In the genomic region with DNA sequence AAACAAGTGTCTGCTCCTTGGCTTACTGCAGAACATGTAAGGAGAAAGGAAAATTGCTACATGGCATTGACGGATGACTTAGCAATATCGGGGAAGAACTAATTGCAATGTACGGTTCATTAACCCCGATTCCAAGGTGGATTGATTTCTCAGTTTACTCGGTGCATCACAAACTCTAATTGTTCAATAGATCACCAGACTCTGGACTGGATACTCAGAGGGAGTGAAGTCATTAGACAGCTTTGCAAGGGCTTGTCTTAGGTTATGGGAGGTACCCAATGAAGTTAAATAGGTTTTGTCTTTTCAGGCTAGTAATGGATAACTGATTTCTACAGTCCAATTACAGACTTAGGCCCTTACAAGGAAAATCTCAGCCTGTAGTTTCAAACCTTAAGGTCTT, we compare ENCODE assay signal across 23 mouse cellular contexts. TPM values are rescaled to one million over a fixed set of nuclear protein-coding genes. Genes with fewer than 3 reads are reported as not detected.
"Had no signal": no experiment of that assay in that cellular context is flagged by ENCODE, and none has a peak within 500 bp of the region (broad histone marks: within the 10 kb centered on the region; RNA-seq: fewer than 3 reads in every experiment).

No protein-coding gene starts in this region.

- H3K27me3 ChIP-seq: limb, embryonic 12.5 days; limb, embryonic 15.5 days; midbrain, embryonic 12.5 days; midbrain, embryonic 15.5 days; neural tube, embryonic 12.5 days had no signal

- H3K27ac ChIP-seq: limb, embryonic 12.5 days; limb, embryonic 15.5 days; liver, embryonic 14.5 days; macrophage; midbrain, embryonic 12.5 days; midbrain, embryonic 15.5 days; neural tube, embryonic 12.5 days; neural tube, embryonic 15.5 days had no signal

- H3K9ac ChIP-seq: limb, embryonic 12.5 days; limb, embryonic 15.5 days; liver, embryonic 14.5 days; liver, postnatal 0 days; lung, embryonic 14.5 days; midbrain, embryonic 12.5 days; midbrain, embryonic 15.5 days; neural tube, embryonic 12.5 days; neural tube, embryonic 15.5 days had no signal

- H3K9me3 ChIP-seq: limb, embryonic 12.5 days; limb, embryonic 15.5 days; midbrain, embryonic 12.5 days; midbrain, embryonic 15.5 days; neural tube, embryonic 12.5 days; neural tube, embryonic 15.5 days had no signal

- DNase-seq: kidney, adult 9 months; kidney, postnatal 4 days; left cerebral cortex, postnatal 4 days; liver, postnatal 0 days; lung, embryonic 14.5 days; thymus, adult 18-20 months; thymus, postnatal 14 days; thymus, postnatal 4 days had no signal

- H3K36me3 ChIP-seq: limb, embryonic 12.5 days; limb, embryonic 15.5 days; midbrain, embryonic 12.5 days; midbrain, embryonic 15.5 days; neural tube, embryonic 12.5 days; neural tube, embryonic 15.5 days had no signal

- H3K4me1 ChIP-seq: limb, embryonic 15.5 days; midbrain, embryonic 12.5 days; midbrain, embryonic 15.5 days; neural tube, embryonic 12.5 days; neural tube, embryonic 15.5 days had no signal

- ATAC-seq: intestine, postnatal 0 days; liver, postnatal 0 days; lung, postnatal 0 days; midbrain, embryonic 15.5 days had no signal

- H3K4me2 ChIP-seq: limb, embryonic 12.5 days; limb, embryonic 15.5 days; liver, embryonic 11.5 days; lung, embryonic 14.5 days; midbrain, embryonic 12.5 days; midbrain, embryonic 15.5 days; neural tube, embryonic 12.5 days; neural tube, embryonic 15.5 days had no signal

- H3K4me3 ChIP-seq: limb, embryonic 12.5 days; limb, embryonic 15.5 days; midbrain, embryonic 12.5 days; midbrain, embryonic 15.5 days; neural tube, embryonic 12.5 days; neural tube, embryonic 15.5 days had no signal

RNA-seq across cellular contexts. Expression of a gene that starts 10.9 kb away (rescaled TPM):
- total RNA-seq: layer of hippocampus, adult 18-20 months; layer of hippocampus, postnatal 14 days; left cerebral cortex, postnatal 4 days; megakaryocyte, adult 5-6 weeks had no signal
- polyA plus RNA-seq: macrophage; testis, adult 2 months had no signal
